Mouse (Mus musculus): ENCODE data around the gene Amigo3. TPM values are rescaled to one million over a fixed set of nuclear protein-coding genes. Genes with fewer than 3 reads are reported as not detected.

Amigo3 gene
- total RNA-seq, 2 experiments from 2014 or later: 2.6 to 3.6 TPM

DNA sequence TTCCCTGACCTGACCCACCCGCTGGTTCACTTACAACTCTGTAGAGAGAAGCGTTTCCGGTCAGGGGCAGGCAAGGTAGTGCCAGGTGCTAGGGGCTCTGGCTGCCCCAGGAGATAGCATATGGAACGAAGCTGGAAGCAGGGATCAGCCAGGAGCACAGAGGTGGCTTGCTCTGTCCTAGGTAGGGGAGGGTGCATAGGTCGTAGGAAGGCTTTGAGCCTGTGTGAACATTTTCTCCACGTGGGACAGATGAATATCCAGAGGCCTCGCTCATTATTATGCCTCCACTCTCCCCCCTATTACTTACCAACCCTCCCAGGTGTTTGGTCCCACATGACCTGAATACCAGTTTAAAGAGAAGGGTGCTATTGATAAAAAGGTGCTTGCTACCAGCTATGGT lies 548 bp upstream of the Amigo3 start:
- no peak for DNase-seq

DNA sequence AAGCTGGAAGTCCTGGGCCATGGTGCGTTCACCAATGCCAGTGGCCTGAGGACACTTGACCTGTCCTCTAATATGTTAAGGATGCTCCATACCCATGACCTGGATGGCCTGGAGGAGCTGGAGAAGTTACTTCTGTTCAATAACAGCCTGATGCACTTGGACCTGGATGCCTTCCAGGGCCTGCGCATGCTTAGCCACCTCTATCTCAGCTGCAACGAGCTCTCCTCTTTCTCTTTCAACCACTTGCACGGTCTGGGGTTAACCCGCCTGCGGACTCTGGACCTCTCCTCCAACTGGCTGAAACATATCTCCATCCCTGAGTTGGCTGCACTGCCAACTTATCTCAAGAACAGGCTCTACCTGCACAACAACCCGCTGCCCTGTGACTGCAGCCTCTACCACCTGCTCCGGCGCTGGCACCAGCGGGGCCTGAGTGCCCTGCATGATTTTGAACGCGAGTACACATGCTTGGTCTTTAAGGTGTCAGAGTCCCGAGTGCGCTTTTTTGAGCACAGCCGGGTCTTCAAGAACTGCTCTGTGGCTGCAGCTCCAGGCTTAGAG lies 786 bp downstream of the Amigo3 start:
- DNase-seq: peak; percentile 24

DNA sequence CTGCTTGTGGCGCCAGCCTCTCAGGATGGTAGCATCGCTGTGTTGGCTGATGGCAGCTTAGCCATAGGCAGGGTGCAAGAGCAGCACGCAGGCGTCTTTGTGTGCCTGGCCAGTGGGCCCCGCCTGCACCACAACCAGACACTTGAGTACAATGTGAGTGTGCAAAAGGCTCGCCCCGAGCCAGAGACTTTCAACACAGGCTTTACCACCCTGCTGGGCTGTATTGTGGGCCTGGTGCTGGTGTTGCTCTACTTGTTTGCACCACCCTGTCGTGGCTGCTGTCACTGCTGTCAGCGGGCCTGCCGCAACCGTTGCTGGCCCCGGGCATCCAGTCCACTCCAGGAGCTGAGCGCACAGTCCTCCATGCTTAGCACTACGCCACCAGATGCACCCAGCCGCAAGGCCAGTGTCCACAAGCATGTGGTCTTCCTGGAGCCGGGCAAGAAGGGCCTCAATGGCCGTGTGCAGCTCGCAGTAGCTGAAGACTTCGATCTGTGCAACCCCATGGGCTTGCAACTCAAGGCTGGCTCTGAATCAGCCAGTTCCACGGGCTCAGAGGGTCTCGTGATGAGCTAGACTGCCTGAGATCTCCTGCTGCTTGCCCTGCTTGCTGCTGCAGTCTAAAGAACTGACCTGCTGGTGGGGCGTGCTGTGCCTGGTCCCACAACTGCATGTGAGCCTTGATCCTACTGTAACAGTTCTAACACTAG lies 1.5 kb downstream of the Amigo3 start:
- peak; percentile 15 for DNase-seq

DNA sequence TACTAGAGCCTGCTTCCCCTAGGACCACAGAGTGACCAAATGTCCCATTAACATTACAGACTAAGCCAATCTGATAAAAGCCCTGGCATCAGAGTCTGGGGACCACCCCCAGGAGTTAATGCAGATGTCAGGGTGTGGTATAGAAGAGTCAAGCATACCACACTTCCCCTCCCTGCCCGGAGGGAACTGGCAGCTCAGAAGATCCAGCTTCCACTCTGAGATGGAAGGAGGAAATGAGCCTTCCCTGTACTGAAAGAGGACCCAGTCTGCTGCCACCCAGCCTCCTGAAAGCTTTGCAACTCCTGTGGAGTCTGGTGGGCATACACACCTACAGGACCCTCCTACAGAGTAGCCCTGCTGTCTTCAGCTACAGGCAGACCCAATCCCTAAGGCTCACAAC lies 2.1 kb downstream of the Amigo3 start:
- DNase-seq: no peak

DNA sequence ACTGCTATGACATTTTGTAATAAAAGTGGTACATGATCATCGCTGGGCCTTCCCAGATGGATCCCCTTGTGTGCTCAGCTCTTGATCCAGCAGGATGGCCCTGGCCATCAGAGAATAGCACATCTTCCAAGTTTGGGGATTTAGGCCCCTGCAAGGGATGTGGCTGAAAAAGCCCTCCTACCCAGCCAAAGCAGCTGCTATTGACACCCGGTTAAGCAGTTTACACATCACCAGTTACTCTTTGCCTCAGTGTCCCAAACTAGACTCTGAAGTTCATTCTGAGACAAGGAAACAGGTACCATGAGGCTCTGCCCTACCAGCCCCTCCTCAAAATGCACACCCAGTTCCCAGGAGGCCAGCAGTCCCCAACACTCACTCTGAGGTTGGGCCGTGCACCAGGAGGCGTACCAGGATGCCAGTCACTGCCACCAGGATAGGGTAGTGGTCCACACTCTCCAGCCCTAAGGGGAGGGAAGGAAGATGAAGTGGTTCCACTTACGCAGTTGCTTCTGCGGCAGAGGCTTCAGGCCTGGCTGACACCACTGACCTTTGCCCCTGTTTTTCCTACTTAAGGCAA lies 2.8 kb downstream of the Amigo3 start:
- no peak for DNase-seq

DNA sequence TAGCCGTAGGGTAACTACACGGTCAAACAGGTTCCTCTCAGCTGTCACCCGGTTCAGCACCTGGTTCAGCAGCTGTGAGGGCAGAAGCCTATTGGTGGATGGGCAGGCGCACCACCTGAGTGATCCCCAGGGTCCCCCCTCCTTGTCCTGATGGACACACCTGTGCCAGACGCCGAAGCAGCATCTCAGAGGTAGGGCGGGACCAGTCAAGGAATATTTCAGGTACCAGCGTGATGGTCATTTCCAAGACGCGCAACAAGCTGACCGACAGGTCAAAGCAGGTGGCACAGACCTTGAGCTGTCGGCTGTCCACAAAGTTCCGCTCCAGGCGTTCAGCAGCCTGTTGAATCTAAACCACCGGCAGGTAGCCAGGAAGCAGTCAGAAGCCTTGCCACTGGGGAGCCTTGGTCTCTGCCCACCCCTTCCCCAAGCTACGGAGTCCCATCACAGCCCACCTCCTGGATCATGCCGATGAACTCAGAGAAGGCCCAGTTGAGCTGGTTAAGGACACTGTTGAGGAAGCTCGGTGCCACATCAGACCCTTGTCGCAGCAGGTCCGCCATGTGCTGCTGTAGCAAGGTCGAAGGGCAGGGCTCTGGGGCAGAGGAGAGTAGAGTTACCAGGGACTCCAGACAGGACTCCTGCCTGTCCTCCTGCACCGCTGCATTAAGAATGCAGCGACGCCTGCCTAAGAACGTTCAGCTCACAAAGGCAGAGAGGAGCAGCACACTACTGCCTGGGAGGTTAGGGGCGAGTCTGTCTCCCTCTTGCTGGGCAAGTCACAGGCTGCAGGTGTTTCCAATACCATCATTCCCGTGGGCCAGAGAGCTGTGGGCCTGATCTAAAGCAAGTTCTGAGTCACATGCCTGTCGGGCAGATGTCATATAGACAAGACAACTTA lies 3.7 kb downstream of the Amigo3 start:
- no peak for DNase-seq

DNA sequence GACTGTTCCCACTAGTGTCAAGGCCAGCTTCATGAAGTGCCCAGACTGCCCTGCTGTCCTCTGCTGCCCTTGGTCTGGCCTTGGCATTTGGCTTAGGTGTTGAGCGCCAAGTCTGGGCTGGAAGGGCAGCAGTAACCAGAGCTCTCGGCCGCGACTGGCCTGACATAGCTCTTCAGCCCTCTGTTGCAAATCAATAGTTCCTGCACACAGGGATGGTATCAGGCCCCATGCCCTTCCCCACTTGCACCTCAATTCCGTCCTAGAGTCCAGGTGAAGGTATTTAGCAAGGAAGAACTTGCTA lies 4.3 kb downstream of the Amigo3 start:
- DNase-seq: peak; percentile 51

DNA sequence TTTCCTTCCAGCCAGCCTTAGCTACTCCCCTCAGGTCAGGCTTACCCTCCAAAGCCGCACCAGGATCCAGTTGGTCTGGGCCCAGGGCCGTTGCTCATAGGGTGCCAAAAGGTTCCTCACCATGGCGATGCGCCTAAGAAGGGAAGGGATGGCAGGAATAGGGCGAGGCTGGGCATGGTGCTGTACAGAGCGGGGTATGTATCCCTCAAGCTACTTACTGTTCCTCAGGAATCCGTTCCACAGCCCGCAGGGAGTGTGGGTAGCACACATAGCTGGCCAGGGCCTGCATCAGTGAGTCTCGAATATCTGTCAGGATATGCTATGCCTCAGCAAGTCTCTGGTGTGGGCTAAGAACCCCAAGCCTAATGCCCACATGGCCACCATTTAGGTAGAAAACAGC lies 5.3 kb downstream of the Amigo3 start:
- peak; percentile 9 for DNase-seq

DNA sequence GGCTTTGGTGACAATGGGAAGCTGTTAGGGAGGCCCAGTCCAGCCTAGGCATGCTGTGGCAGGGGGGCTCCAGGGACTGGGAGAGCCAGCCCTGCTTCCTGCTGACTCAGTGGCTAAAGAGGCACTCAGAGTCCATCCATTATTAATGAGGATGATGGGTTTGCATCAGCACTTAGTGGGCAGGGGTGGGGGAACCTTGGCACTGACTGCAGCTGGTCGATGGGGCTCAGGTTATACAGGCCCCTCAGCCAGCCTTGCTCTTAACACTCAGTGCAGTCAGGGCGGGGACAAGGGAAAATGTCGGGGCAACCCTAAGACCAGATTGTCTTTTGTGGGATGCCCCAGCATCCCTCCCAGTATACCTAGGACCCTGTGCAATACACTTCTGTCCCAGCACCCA lies 9.2 kb downstream of the Amigo3 start:
- DNase-seq: no peak

DNA sequence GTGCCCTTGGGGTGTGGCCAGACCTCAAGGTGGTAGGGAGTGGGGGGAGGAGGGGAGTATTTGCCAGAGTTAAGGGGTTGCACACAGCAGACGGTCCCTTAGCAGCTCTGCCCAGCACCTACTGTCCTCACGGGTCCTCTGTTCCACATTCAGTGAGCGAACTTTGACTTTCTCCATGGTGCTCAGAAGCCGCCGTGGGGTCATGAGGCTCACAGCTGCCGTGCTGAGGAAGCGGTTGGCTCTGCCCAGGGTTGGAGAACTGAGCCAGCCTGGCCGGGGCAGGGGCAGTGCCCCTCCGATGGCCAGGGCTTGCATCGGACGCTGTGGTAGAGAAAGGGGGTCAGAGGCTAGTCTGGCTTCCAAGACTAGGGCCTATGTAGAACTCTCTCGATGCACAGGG lies 10.4 kb downstream of the Amigo3 start:
- DNase-seq: no peak

DNA sequence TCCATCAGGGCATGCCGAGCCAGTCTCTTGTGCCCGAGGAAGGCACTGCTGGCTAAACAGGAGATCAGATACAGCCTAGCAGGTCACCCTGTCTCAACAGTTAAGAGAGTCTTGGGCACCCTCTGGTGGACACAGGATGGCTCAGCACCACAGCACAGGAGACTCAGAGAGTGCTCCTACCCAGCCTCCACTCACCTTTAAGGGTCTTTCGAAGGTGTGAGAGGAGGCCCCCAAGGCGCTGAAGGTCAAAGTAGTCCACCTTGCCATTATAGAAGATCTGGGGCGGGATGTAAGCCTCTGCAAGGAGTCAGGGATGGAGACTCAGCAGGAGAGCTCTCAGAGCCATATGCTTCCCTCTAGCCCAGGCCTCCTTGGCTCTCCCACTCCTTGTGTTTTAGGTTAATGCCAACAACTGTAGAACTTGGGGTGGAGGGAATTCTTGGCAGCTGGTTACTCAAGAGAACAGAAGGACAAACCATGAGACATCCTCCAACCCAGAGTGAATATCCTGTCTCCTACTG lies 12.6 kb downstream of the Amigo3 start:
- DNase-seq: peak; percentile 61

DNA sequence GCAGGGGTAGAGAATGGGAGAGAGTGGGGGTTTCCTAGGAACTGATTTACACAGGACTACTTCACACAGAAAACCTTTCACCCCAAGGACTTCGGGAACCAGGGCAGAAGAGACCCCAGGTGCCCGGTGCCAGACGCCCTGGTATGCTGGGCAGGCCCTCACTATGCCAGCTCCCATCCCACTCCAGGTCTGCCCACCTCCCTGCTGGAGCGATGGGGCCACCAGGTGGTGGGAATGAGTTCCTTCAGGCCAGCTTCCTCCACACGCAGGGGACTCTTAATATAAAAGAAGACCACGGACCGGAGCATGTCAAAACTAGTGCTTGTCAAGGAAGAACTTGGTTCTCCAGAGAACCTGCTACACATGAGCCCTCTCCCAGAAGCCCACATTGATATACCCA lies 14.2 kb downstream of the Amigo3 start:
- DNase-seq: no peak

DNA sequence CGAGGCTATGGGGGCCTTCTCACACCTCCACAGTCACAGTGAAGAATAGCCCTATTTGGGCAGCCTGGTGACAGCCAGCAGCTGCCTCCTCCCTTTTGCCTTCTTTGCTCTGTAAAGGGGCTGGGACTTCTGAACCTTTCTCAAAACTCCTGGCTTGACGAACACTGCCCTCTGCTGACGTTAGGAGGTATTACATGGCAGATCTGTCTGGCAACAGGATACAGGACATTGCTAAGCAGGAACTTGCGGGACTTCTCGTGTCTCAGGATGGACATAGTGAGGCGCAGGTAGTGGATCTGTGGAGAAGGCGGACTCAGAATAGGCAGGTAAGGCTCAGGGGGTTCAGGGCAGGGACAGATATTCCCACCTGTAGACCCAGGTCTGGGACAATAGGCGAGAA lies 14.9 kb downstream of the Amigo3 start:
- peak; percentile 85 for DNase-seq

DNA sequence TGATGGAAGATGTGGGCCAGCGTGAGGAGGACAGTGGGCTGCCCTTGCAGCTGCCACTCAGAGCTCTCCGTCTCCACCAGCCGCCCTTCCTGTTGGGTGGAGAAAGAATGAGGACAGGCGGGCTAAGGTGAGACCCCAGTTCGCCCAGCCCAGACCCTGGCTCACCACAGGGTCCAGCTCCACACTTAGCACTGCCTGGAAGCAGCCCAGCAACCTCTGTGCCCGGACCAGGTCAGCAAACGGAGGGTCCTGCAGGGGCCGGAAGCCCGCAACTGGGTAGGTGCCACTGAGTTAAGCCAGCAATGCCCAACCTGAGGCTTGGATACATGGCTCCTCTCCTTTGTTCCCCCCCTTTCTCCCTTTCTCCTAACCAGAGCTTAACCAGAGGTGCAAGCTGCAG lies 16.0 kb downstream of the Amigo3 start:
- no peak for DNase-seq

DNA sequence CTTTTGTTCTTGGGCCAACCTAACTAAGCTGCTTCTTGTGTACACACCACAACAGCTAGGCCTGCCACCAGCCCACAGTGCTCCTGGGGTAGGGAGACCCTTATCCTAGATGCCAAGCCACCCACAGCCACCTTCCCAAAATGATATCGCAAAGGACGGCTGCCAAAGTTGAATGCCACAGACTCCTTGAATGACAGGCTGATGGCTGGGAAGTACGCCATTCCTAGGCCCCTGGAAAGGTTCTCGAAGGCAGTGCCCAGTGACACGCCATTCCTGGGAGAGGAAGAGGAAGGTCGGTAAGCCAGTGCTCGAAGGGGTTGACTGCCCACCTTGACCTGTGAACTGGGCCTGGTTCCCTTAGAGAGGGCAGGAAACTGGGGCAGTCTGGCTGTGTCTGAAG lies 16.6 kb downstream of the Amigo3 start:
- DNase-seq: no peak

DNA sequence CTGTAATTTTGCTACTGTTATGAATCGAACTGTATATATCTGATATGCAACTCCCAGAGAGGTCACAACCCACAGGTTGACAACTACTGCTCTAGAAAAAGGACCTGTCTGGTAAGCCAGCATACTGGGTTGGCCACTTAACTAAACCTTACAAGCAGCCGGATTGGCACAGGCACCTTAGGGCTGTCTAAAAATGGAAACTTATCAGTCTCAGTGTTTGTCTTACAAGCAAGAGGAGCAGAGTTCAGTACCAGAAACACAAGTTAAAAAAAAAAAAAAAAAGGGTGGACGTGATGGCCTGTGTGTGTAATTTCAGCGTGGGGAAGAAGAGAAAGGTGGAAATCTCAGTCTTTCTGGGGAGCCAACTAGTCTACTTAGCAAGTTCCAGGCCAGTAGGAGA lies 18.8 kb downstream of the Amigo3 start:
- DNase-seq: no peak

DNA sequence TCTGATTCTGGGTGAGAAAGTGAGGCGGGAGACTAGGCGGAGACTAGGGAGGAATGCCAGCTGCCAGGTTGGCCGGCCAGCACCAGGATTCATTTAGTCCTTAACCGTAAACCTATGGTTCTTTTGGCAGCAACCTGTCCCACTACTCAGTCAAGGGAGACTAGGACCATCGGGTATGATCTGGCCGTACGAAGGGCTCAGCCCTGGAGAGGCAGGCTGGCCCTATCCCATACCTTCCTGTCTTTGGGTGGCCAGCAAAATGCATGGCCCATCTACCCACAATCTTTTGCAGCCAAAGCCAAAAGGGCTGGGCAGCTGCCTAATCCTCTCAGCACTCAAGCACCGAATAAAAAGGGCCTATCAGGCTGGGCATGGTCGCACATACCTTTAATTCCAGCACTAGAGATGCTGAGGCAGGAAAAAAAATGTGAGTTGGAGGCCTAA lies 19.5 kb downstream of the Amigo3 start:
- DNase-seq: no peak

DNA sequence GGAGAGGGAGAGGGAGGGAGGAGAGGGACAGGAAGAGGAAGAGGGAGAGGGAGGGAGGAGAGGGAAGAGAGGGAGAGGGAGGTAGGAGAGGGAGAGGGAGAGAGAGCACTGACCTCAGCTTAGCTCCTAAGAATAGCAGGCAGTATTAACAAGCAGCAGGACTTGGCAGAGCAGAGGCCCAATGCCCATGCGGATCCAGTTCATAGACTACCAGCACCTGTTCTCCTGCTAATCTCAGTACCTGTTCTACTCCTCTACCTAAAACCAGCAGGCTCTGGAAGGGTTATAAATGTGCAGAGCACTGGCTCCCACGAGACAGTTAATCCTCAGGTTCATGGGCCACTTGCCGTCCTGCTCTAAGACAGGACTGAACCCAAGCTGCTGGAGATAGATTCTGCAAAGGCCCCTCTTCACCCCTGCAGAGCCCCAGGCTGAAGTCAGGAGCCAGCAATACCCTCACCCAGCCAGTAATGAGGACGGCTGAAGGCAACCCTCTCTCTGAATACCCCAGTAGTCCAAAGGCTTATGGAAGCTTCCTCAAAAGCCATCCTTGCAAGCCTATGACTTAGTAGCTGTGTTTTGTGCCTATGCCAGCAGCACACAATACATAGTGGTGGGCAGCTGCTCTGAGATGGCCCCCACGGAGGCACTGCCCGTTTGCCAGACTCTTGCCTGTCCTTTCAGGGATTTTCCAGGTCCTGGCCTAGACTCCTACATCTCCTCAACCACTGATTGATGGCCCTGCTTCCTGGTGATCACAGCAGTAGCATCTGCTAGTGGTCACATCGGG lies 20.4 kb downstream of the Amigo3 start:
- no peak for DNase-seq

DNA sequence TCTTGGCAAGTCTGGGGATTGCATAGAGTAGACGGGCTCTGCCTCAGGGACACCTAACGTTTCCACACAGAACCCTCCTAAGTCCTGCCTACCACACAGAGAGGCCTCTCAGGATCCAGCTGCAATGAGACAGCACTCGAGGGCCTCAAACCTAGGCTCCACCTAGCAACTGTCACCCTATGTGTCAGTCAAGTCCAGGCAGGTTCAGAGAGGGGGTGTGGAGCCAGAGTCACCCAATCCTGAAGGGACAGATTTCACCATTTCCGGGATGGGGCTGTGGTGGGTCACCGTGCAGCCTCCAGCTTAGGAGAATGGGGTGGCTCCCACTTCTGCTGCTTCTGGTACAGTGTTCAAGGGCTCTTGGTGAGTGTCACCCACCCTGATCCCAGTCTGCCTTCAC lies 27.2 kb downstream of the Amigo3 start, which contains the start of gene Mst1:
Gene Mst1, plus strand, starts transcription at position 269 of the 400 bp plus-strand sequence.
- no peak for DNase-seq

DNA sequence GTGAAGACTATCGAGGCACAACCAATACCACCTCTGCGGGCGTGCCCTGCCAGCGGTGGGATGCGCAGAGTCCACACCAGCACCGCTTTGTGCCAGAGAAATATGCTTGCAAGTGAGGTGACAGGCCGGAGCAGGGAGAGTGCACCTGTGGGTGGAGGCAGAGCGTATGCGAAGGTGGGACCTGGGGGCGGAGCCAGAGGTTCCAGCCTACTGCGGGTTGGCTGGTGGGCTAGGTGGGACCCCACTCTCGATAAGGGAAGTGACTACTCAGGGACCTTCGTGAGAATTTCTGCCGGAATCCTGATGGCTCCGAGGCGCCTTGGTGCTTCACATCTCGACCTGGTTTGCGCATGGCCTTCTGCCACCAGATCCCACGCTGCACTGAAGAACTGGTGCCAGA lies 29.6 kb downstream of the Amigo3 start:
- no peak for DNase-seq

DNA sequence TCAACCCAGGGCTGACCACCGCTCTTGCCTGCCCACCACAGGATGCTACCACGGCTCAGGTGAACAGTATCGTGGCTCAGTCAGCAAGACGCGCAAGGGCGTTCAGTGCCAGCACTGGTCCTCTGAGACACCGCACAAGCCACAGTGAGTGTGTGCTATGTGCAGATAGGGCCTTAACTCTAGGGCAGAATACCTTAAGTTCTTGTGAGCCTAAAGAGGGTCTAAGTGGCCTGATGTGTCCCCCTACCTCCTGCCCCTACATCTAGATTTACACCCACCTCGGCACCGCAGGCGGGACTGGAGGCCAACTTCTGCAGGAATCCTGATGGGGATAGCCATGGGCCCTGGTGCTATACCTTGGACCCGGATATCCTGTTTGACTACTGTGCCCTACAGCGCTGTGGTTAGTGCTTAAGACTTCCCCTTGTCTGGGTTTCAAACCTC lies 30.1 kb downstream of the Amigo3 start, which contains the start of gene Rnf123:
Gene Rnf123, minus strand, starts transcription at position 359 of the 444 bp plus-strand sequence.
- no peak for DNase-seq

DNA sequence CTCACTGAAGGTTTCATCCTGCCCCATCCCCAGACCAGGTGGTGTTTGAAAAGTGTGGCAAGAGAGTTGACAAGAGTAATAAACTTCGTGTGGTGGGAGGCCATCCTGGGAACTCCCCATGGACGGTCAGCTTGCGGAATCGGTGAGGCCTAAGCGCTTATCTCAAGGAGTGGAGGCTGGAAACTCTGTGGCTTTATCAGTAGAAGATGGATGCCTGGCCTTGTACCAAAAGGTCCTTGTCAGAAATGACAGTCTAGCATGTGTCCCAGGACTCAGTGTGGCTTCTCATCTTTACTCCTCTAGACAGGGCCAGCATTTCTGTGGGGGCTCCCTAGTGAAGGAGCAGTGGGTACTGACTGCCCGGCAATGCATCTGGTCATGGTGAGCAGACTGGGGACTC lies 30.6 kb downstream of the Amigo3 start:
- no peak for DNase-seq

Measured in gastrocnemius, postnatal 10 days (tissue).